Mouse (Mus musculus): ENCODE results near the gene F11r. TPM values are rescaled to one million over a fixed set of nuclear protein-coding genes. Genes with fewer than 3 reads are reported as not detected.

F11r gene
- total RNA-seq, 2 experiments from 2014 or later, result not detected

DNA sequence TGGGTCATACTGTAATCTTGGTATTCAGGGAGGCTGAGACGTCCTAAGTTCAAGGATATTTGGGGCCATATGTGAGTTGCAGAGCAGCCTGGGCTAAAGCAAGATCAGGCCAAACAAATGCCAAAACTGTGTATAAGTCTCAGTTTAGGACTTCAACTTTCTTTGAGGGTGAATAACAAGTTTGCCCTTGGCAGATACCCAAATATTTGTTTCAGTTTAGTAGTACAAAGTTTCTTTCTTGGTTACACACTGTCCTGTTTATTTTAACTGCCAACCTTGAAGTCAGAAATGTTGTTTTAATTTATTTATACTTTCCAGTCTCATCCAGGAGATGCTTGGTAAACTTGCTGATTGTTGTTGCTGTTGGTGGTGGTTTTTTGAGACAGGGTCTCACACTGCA is 1.4 kb upstream of the F11r start:
- ATAC-seq (replicated peaks; ENCODE audit: low FRiP score, poor library complexity, severe bottlenecking), result no peak

DNA sequence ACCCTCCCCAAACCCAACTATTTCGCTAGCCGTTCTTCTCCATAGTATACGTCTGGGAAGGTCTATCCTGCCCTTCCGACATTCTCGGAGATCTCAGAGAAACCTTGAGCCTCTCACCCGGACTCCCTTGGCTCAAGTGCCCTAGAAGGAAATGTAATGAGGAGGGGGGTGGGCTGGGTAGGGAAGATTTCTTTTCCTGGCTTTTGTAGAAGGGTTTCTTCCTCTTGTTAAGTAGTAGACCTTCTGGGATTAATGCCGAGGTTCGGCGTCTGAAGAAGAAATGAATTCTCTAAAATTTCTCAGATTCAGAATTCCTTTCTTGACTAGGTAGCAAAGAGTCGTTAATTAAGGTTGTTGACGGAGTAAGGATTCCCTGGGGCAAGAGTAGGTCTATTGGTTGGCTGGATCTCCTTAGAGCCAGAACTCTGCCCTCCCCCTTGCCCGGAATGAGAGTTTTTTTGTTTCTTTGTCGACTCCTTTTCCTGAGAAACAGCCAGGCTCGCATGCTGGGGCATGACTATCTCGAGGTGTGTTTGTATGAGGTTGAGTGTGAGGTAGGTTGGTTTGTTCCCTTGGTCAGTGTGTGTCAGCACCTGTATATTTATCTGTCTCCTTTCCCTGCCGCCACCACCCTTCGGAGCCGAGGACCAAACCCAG is 807 bp downstream of the F11r start:
- ATAC-seq (replicated peaks; ENCODE audit: low FRiP score, poor library complexity, severe bottlenecking), result no peak

DNA sequence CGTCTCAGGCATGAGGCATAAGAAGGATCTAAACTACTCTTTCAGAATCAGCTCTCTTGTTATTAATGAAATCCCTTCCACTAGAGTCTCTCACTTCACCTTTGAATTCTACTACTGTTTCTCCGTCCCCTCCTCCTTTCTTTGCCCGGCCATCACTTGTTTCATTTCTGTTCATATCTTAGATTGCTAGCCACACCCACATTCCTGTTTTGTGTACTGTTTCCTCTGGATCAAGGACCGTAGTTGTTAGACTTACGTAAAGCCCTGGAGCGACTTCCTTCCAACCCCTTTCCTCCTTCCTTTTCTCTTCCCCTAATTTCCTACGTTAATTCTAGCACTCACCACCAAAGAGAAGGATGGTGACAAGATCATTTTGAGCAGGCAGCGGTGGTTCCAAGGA is 1.7 kb downstream of the F11r start:
- no peak for ATAC-seq (replicated peaks; ENCODE audit: low FRiP score, poor library complexity, severe bottlenecking)

GRCm38 (mm10) chr1:171440025-171440725 is 2.8 kb downstream of the F11r start:
- no peak for ATAC-seq (replicated peaks; ENCODE audit: low FRiP score, poor library complexity, severe bottlenecking)

GRCm38 (mm10) chr1:171441466-171442412 is 4.4 kb downstream of the F11r start:
- no peak for ATAC-seq (replicated peaks; ENCODE audit: low FRiP score, poor library complexity, severe bottlenecking)

DNA sequence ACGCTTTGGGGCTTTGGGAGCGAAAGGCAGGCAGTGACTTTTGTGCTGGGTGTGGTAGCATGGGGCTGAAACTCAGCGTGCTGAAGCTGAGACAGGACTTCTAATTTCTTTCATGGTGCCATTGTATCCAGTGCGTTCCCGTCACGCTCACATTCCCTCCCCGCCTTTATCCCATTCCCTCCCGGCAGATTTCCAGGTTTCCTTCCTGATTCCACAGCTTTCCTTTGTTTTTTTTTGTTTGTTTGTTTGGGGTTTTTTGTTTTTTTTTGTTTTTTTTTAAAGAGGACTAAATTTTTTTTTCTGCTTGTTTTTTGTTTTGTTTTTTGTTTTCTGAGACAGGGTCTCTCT is 5.1 kb downstream of the F11r start:
- ATAC-seq (replicated peaks; ENCODE audit: low FRiP score, poor library complexity, severe bottlenecking), result no peak

DNA sequence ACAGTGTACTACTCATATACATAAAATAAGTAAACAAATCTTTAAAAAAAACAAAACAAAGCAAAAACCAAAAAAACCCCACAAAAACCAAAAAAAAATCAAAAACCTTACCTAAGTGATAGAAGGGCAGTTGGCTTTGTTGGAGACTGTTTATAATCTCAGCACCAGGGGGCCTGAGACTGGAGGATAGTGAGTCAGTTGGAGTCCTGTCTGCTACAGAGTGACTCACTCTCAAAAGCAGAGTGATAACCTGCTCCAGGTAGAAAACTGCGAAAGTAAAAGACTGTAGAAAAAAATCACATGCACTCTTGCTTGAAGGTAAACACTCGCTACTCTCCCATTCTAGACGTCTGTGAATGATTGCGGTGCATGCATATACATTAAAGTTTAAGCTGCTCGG is 7.7 kb downstream of the F11r start:
- no peak for ATAC-seq (replicated peaks; ENCODE audit: low FRiP score, poor library complexity, severe bottlenecking)

GRCm38 (mm10) chr1:171446854-171447253 is 9.5 kb downstream of the F11r start:
- no peak for ATAC-seq (replicated peaks; ENCODE audit: low FRiP score, poor library complexity, severe bottlenecking)

DNA sequence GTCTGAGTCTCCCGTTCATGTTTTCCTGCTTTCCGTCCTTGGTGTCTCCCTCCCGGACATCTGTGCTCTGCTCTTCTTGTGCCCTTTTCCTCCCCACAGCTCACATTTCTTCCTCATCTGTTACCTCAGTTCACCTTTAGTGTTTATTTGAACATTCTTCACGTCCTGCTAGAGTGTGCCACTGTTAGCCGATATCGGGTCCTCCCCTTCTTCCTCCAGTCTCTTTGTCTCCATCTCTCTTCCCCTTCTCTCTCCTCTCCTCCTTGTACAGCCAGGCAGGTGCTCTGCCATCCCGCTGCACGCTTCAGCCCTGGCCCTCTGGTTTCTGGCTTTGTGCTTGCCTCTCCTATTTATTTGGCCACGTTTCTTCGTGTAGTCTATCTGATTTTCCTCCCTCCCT is 10.4 kb downstream of the F11r start:
- ATAC-seq (replicated peaks; ENCODE audit: low FRiP score, poor library complexity, severe bottlenecking), result no peak

DNA sequence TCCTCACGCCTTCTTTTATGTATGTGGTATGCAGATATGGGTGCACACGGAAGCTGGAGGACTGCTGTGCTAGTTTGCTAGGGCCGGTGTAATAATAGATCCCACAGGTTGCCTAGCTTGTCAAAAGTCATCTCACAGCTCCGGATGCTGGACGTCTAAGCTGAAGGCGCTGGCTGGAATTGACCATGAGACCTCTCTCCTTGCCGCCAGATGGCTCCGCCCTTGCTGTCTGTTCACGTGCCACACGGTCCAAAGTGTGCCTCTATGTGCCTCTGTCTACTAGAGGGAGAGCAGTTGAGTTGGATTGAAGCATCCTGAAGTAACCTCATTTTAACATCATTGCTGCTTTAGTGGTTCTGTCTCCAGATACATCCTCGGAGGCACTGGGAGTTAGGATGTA is 12.7 kb downstream of the F11r start:
- ATAC-seq (replicated peaks; ENCODE audit: low FRiP score, poor library complexity, severe bottlenecking), result no peak

GRCm38 (mm10) chr1:171451001-171451400 is 13.7 kb downstream of the F11r start:
- ATAC-seq (replicated peaks; ENCODE audit: low FRiP score, poor library complexity, severe bottlenecking), result no peak

DNA sequence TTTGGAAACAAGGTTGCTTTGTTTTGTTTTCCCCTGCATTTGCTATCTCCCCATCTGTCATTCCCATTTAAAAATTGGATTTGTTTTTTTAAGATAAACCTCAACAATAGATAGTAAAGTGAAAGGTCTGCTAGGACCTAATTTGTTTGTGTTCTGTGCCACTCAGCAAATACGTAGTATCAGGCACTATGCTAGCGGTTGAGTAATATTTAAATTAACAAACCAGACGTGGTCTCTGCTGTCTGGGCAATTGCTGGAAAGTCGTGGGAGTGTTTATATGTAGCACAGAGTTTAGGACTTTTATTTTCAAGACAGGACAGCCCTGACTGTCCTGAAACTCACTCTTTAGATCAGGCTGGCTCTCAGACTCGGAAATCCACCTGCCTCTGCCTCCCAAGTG is 15.2 kb downstream of the F11r start:
- no peak for ATAC-seq (replicated peaks; ENCODE audit: low FRiP score, poor library complexity, severe bottlenecking)

GRCm38 (mm10) chr1:171452923-171453322 is 15.6 kb downstream of the F11r start:
- ATAC-seq (replicated peaks; ENCODE audit: low FRiP score, poor library complexity, severe bottlenecking), result no peak

DNA sequence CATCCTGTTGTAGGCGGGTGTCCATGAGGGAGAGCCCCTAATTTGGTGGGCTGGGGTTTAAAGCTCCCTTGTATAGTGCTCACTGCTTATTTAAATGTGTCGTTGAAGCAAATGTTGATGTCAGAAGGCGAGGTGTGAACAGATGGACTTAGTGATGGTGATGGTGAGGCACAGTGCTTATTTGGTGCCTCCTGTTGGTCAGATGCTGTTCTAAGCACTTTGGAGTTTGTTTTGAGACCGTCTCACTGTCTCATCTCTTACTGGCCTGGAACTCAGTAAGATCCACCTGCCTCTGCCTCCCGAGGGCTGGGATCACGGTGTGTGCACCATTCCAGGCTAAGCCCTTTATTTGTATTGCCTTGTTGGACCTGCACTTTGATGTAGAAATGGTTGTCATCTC is 17.6 kb downstream of the F11r start:
- ATAC-seq (replicated peaks; ENCODE audit: low FRiP score, poor library complexity, severe bottlenecking), result no peak

DNA sequence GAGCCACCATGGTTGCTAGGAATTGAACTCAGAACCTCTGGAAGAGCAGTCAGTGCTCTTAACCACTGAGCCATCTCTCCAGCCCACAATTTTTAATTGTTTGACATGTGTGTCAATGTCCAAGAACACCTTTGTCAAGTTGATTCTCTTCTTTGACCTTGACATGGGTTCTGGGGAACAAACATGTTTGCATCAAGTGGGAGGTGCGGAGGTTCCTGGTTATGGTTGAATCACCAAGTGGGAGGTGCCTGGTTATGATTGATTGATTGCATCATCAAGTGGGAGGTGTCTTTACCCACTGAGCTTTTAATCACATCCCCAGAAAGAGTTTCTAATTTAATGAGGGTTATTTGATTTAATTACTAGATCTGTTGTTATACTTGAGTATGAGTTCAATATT is 20.2 kb downstream of the F11r start:
- ATAC-seq (replicated peaks; ENCODE audit: low FRiP score, poor library complexity, severe bottlenecking), result no peak

DNA sequence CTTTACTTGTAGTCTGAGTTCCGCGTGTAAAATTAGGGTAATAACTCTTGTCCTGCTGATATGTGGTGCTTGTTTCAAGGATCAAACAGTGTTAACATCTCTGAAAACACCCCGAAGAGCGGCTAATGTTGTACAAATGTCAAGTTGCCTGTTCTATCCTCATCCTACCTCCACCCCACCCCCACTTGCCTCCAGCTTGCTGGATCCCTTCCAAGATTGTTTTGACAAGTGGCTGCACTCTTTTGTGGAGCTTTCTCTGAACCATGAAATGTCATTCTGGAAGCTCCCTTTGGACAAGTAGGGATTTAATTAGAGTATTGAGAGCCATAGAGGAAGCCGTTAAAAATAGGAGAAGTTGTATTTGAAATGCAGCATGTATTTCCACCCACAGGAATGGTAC is 22.5 kb downstream of the F11r start:
- no peak for ATAC-seq (replicated peaks; ENCODE audit: low FRiP score, poor library complexity, severe bottlenecking)

- no peak for ATAC-seq (replicated peaks; ENCODE audit: low FRiP score, poor library complexity, severe bottlenecking)
Observed at GRCm38 (mm10) chr1:171460551-171461503, 23.5 kb downstream of the F11r start.

- ATAC-seq (replicated peaks; ENCODE audit: low FRiP score, poor library complexity, severe bottlenecking), result no peak
Observed at GRCm38 (mm10) chr1:171463133-171463532, 25.8 kb downstream of the F11r start.

GRCm38 (mm10) chr1:171465749-171466412 is 28.5 kb downstream of the F11r start:
- ATAC-seq (replicated peaks; ENCODE audit: low FRiP score, poor library complexity, severe bottlenecking), result no peak

All from erythroblast, adult 5-6 weeks (primary cell).